Mouse (Mus musculus) MEL (cell line): ENCODE measurements around the gene Fbxl15. TPM values are rescaled to one million over a fixed set of nuclear protein-coding genes. Genes with fewer than 3 reads are reported as not detected.

ENCODE experiments used
- DNase-seq: peaks from one replicate; pipeline ENCODE4 v3.0.0; 2011; ENCODE audit warnings: low read depth, low spot score
- H3K27ac ChIP-seq: 2 replicates; pipeline ENCODE4 v1.5.1; 2012; ENCODE audit warnings: low read depth, mild to moderate bottlenecking, control low read depth, low read length, moderate library complexity; ENCODE audit not compliant: control insufficient read depth
- H3K27me3 ChIP-seq, 2 experiments: fragments of 150-350 bp in 1 of 2; sonication (generic) in 1 of 2; 2 replicates each; pipeline ENCODE4 v1.6.1; 2012; ENCODE audit warnings: low read length in 2 of 2, mild to moderate bottlenecking in 2 of 2, improper control_type of control experiment in 1 of 2, moderate library complexity in 1 of 2; ENCODE audit not compliant: insufficient read depth in 2 of 2, control insufficient read depth in 1 of 2
- H3K36me3 ChIP-seq, 2 experiments: 2 replicates each; pipeline ENCODE4 v1.6.1; 2012 to 2014; ENCODE audit warnings: low read length in 2 of 2, improper control_type of control experiment in 1 of 2, inconsistent platforms in 1 of 2, mild to moderate bottlenecking in 1 of 2; ENCODE audit not compliant: insufficient read depth in 2 of 2, control insufficient read depth in 1 of 2
- H3K4me1 ChIP-seq, 2 experiments: fragments of 150-350 bp in 1 of 2; sonication (generic) in 1 of 2; 2 replicates each; pipeline ENCODE4 v1.6.1; 2012; ENCODE audit warnings: low read length in 2 of 2, improper control_type of control experiment in 1 of 2, mild to moderate bottlenecking in 1 of 2; ENCODE audit not compliant: insufficient read depth in 2 of 2, control insufficient read depth in 1 of 2
- H3K4me3 ChIP-seq, 2 experiments: fragments of 150-350 bp in 1 of 2; sonication (generic) in 1 of 2; 2 replicates each; pipeline ENCODE4 v1.5.1; 2012; ENCODE audit warnings: low read depth in 2 of 2, low read length in 2 of 2, mild to moderate bottlenecking in 2 of 2, moderate library complexity in 2 of 2, control low read depth in 1 of 2, improper control_type of control experiment in 1 of 2; ENCODE audit not compliant: control insufficient read depth in 1 of 2, insufficient read depth in 1 of 2
- H3K79me2 ChIP-seq: 2 replicates; pipeline ENCODE4 v1.6.1; 2012; ENCODE audit warnings: mild to moderate bottlenecking, low read length, moderate library complexity; ENCODE audit not compliant: control insufficient read depth, poor library complexity, insufficient read depth
- H3K9ac ChIP-seq: 2 replicates; pipeline ENCODE4 v1.6.1; 2012; ENCODE audit warnings: low read depth, mild to moderate bottlenecking, control low read depth, low read length, moderate library complexity; ENCODE audit not compliant: control insufficient read depth, poor library complexity, severe bottlenecking
- H3K9me3 ChIP-seq: fragments of 150-350 bp; sonication (generic); replicated peaks from 2 replicates; pipeline ENCODE4 v1.6.1; 2012; ENCODE audit warnings: mild to moderate bottlenecking, low read length, improper control_type of control experiment, moderate library complexity; ENCODE audit not compliant: insufficient read depth
- BHLHE40 ChIP-seq: IDR thresholded peaks from 2 replicates; pipeline ENCODE4 v1.6.1; 2012; ENCODE audit warnings: low read depth, mild to moderate bottlenecking, inconsistent platforms, low read length, improper control_type of control experiment, borderline replicate concordance
- CHD2 ChIP-seq: IDR thresholded peaks from 2 replicates; pipeline ENCODE4 v1.6.1; 2011; ENCODE audit warnings: low read length, improper control_type of control experiment
- CTCF ChIP-seq, 3 experiments: IDR thresholded peaks in 2 of 3; conservative IDR thresholded peaks in 1 of 3; 2 replicates each; pipeline ENCODE4 v1.5.1; 2011 to 2012; ENCODE audit warnings: low read length in 3 of 3, low read depth in 2 of 3, mild to moderate bottlenecking in 2 of 3, improper control_type of control experiment in 1 of 3, inconsistent platforms in 1 of 3, mixed read lengths in 1 of 3, moderate library complexity in 1 of 3; ENCODE audit not compliant: control insufficient read depth in 1 of 3, insufficient read depth in 1 of 3, poor library complexity in 1 of 3, severe bottlenecking in 1 of 3
- EP300 ChIP-seq, 2 experiments: IDR thresholded peaks; 2 replicates each; pipeline ENCODE4 v1.6.1; 2011; ENCODE audit warnings: improper control_type of control experiment in 2 of 2, low read length in 2 of 2, low read depth in 1 of 2, mild to moderate bottlenecking in 1 of 2
- ETS1 ChIP-seq: IDR thresholded peaks from 2 replicates; pipeline ENCODE4 v1.6.1; 2012; ENCODE audit warnings: low read depth, mild to moderate bottlenecking, inconsistent platforms, low read length, improper control_type of control experiment, moderate library complexity
- GABPA ChIP-seq: IDR thresholded peaks from 2 replicates; pipeline ENCODE4 v1.6.1; 2012; ENCODE audit warnings: low read depth, mild to moderate bottlenecking, inconsistent platforms, low read length, improper control_type of control experiment, moderate library complexity
- GATA1 ChIP-seq: IDR thresholded peaks from 2 replicates; pipeline ENCODE4 v1.6.1; 2011; ENCODE audit warnings: low read depth, low read length, improper control_type of control experiment
- MAX ChIP-seq: IDR thresholded peaks from 2 replicates; pipeline ENCODE4 v1.6.1; 2011; ENCODE audit warnings: low read length, improper control_type of control experiment
- MEF2A ChIP-seq: IDR thresholded peaks from 2 replicates; pipeline ENCODE4 v1.6.1; 2014; ENCODE audit warnings: low read depth, mild to moderate bottlenecking, inconsistent platforms, low read length, improper control_type of control experiment; ENCODE audit not compliant: poor library complexity, insufficient replicate concordance, severe bottlenecking; ENCODE audit errors: extremely low read depth
- MXI1 ChIP-seq: IDR thresholded peaks from 2 replicates; pipeline ENCODE4 v1.6.1; 2011; ENCODE audit warnings: mild to moderate bottlenecking, low read depth, low read length, improper control_type of control experiment
- MYB ChIP-seq: IDR thresholded peaks from 2 replicates; pipeline ENCODE4 v1.6.1; 2011; ENCODE audit warnings: mild to moderate bottlenecking, low read depth, low read length, improper control_type of control experiment
- NELFE ChIP-seq: IDR thresholded peaks from 2 replicates; pipeline ENCODE4 v1.6.1; 2011; ENCODE audit warnings: low read depth, low read length, improper control_type of control experiment
- NRF1 ChIP-seq: IDR thresholded peaks from 2 replicates; pipeline ENCODE4 v1.6.1; 2014; ENCODE audit warnings: low read depth, mild to moderate bottlenecking, inconsistent platforms, low read length, improper control_type of control experiment, moderate library complexity; ENCODE audit not compliant: poor library complexity, insufficient read depth, severe bottlenecking
- RAD21 ChIP-seq: IDR thresholded peaks from 2 replicates; pipeline ENCODE4 v1.6.1; 2011; ENCODE audit warnings: mild to moderate bottlenecking, low read depth, low read length, improper control_type of control experiment
- RCOR1 ChIP-seq: IDR thresholded peaks from 2 replicates; pipeline ENCODE4 v1.6.1; 2012; ENCODE audit warnings: low read depth, mild to moderate bottlenecking, inconsistent platforms, low read length, improper control_type of control experiment
- SMC3 ChIP-seq: IDR thresholded peaks from 2 replicates; pipeline ENCODE4 v1.6.1; 2011; ENCODE audit warnings: low read depth, low read length, improper control_type of control experiment
- TAL1 ChIP-seq: IDR thresholded peaks from 2 replicates; pipeline ENCODE4 v1.6.1; 2012; ENCODE audit warnings: mild to moderate bottlenecking, inconsistent platforms, low read length, moderate library complexity, mixed read lengths
- TBP ChIP-seq: IDR thresholded peaks from 2 replicates; pipeline ENCODE4 v1.8.0; 2011; ENCODE audit warnings: low read depth, low read length, improper control_type of control experiment
- TCF12 ChIP-seq: IDR thresholded peaks from 2 replicates; pipeline ENCODE4 v1.6.1; 2014; ENCODE audit warnings: low read depth, mild to moderate bottlenecking, inconsistent platforms, low read length, improper control_type of control experiment, moderate library complexity
- UBTF ChIP-seq: IDR thresholded peaks from 2 replicates; pipeline ENCODE4 v1.6.1; 2012; ENCODE audit warnings: low read depth, mild to moderate bottlenecking, inconsistent platforms, low read length, improper control_type of control experiment, moderate library complexity, borderline replicate concordance; ENCODE audit not compliant: insufficient read depth
- USF1 ChIP-seq: IDR thresholded peaks from 2 replicates; pipeline ENCODE4 v1.6.1; 2014; ENCODE audit warnings: low read depth, mild to moderate bottlenecking, inconsistent platforms, low read length, improper control_type of control experiment, moderate library complexity
- USF2 ChIP-seq, 2 experiments: IDR thresholded peaks; 2 replicates each; pipeline ENCODE4 v1.6.1; 2011 to 2012; ENCODE audit warnings: improper control_type of control experiment in 2 of 2, low read length in 2 of 2, borderline replicate concordance in 1 of 2, inconsistent platforms in 1 of 2, low read depth in 1 of 2, mild to moderate bottlenecking in 1 of 2; ENCODE audit not compliant: insufficient read depth in 1 of 2
- ZC3H11A ChIP-seq: IDR thresholded peaks from 2 replicates; pipeline ENCODE4 v1.6.1; 2012; ENCODE audit warnings: low read depth, mild to moderate bottlenecking, inconsistent platforms, low read length, improper control_type of control experiment
- ZMIZ1 ChIP-seq: IDR thresholded peaks from 2 replicates; pipeline ENCODE4 v1.6.1; 2012; ENCODE audit warnings: low read depth, mild to moderate bottlenecking, inconsistent platforms, low read length, improper control_type of control experiment, moderate library complexity
- ZNF384 ChIP-seq: IDR thresholded peaks from 2 replicates; pipeline ENCODE4 v1.6.1; 2012; ENCODE audit warnings: low read depth, mild to moderate bottlenecking, inconsistent platforms, low read length, improper control_type of control experiment
- polyA plus RNA-seq, 2 experiments: library from polyadenylated mRNA; stranded (reverse) in 1 of 2; unstranded in 1 of 2; fragments of >175 nt in 1 of 2; fragments of >200 nt in 1 of 2; gene quantifications; 2 replicates each; pipeline versions ENCODE4 v1.2.1 to v1.2.4; 2012; ENCODE audit warnings: low replicate concordance in 2 of 2, low read depth in 1 of 2; ENCODE audit not compliant: insufficient read length in 2 of 2, insufficient read depth in 1 of 2, missing spikeins in 1 of 2
- total RNA-seq: library from RNA; depleted of rRNA; stranded (reverse); fragments of 300-350 nt; gene quantifications from 2 replicates; pipeline ENCODE4 v1.2.3, GENCODE M21; 2012

Gene Fbxl15
- total and polyA plus RNA-seq, 3 experiments, result 12.7 to 13.2 TPM; not detected in 1

DNA sequence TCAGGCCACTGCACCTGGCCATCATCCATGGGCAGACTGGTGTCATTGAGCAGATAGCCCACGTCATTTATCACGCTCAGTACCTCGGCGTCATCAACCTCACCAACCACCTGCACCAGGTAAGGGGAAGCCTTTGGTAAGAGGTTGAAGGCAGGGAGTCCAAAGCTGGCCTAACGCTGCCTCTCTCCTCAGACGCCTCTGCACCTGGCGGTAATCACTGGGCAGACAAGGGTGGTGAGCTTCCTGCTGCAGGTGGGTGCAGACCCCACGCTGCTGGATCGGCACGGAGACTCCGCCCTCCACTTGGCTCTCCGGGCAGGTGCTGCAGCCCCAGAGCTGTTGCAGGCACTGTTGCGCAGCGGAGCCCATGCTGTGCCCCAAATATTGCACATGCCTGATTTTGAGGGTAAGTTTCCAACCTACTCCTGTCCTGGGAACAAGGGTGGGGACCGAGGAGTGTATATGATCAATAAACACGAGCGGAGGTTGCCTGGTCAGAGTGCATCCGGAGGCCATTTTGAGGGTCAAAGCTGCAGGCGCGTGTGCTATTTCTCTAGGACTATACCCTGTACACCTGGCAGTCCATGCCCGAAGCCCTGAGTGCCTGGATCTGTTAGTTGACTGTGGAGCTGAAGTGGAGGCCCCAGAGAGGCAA, 18.2 kb upstream of the Fbxl15 start:
- Histone ChIP-seq H3K9ac (no peak overlapping the region), H3K27ac (no peak overlapping the region), H3K9me3 (no peaks in the 10 kb centered on the region), H3K36me3 (peaks cover 0 to 8% of the 10 kb centered on the region in 2 experiments; a peak in 2 of 4 replicates), H3K4me1 (peaks cover 8 to 14% of the 10 kb centered on the region in 2 experiments; a peak in 3 of 4 replicates), H3K79me2 (peaks cover 3% of the 10 kb centered on the region; the same call in 1 of the 2 replicates), H3K27me3 (no peaks in the 10 kb centered on the region), H3K4me3 (no peak overlapping the region)
- DNase-seq, result no peak
- no peak for TF ChIP-seq GATA1
- TF ChIP-seq TAL1, result no peak
- TF ChIP-seq UBTF, result no peak
- no peak for TF ChIP-seq ZNF384
- TF ChIP-seq USF1, result no peak
- TF ChIP-seq ZC3H11A, result no peak
- TF ChIP-seq CTCF (IDR thresholded peaks at IDR 0.05 in 2 of 3, conservative IDR thresholded peaks at IDR 0.05 in 1 of 3; ENCODE audit: control insufficient read depth in 1 of 3, insufficient read depth in 1 of 3, low read depth in 2 of 3, low read length in 3 of 3, poor library complexity in 1 of 3, severe bottlenecking in 1 of 3), result no peak
- no peak for TF ChIP-seq MYB
- TF ChIP-seq RCOR1, result no peak
- no peak for TF ChIP-seq TBP
- TF ChIP-seq NELFE, result no peak
- no peak for TF ChIP-seq NRF1
- no peak for TF ChIP-seq USF2 (IDR thresholded peaks at IDR 0.05; ENCODE audit: borderline replicate concordance in 1 of 2, insufficient read depth in 1 of 2, low read depth in 1 of 2, low read length in 2 of 2)
- no peak for TF ChIP-seq ETS1
- no peak for TF ChIP-seq MXI1
- no peak for TF ChIP-seq MAX
- TF ChIP-seq TCF12, result no peak
- TF ChIP-seq BHLHE40, result no peak

- Histone ChIP-seq H3K27ac (no peak overlapping the region), H3K27me3 (no peaks in the 10 kb centered on the region), H3K79me2 (no peaks in the 10 kb centered on the region), H3K4me3 (no peak overlapping the region), H3K4me1 (peaks cover 11 to 19% of the 10 kb centered on the region in 2 experiments), H3K9ac (no peak overlapping the region), H3K36me3 (peaks cover 0 to 11% of the 10 kb centered on the region in 2 experiments; a peak in 2 of 4 replicates), H3K9me3 (no peaks in the 10 kb centered on the region)
- DNase-seq, result no peak
- TF ChIP-seq RCOR1 (no peak), ZMIZ1 (no peak), GABPA (no peak), TBP (no peak), RAD21 (no peak), EP300 (IDR thresholded peaks at IDR 0.05; ENCODE audit: low read depth in 1 of 2, low read length in 2 of 2) (no peak), ETS1 (no peak), USF2 (IDR thresholded peaks at IDR 0.05; ENCODE audit: borderline replicate concordance in 1 of 2, insufficient read depth in 1 of 2, low read depth in 1 of 2, low read length in 2 of 2) (no peak), CHD2 (no peak), NELFE (no peak), MEF2A (no peak), ZC3H11A (no peak), ZNF384 (no peak), SMC3 (no peak)
Observed at GRCm38 (mm10) chr19:46310312-46310865, 17.6 kb upstream of the Fbxl15 start.
